Mouse (Mus musculus) heart, adult 2 months (tissue): ENCODE measurements around the gene Hacd2. TPM values are rescaled to one million over a fixed set of nuclear protein-coding genes. Genes with fewer than 3 reads are reported as not detected.

Experiments used
- DNase-seq, 2 experiments: peaks; one replicate each; pipeline ENCODE4 v3.0.0; 2021
- H3K27ac ChIP-seq: fragments of 200-600 bp; 2 replicates; pipeline ENCODE4 v1.8.1; 2022
- H3K27me3 ChIP-seq: fragments of 200-500 bp; 2 replicates; pipeline ENCODE4 v1.6.1; 2012; ENCODE audit warnings: mild to moderate bottlenecking, low read length, inconsistent platforms, mixed read lengths; ENCODE audit not compliant: control insufficient read depth, insufficient read depth
- H3K36me3 ChIP-seq: fragments of 200-500 bp; 2 replicates; pipeline ENCODE4 v1.6.1; 2012; ENCODE audit warnings: low read length, inconsistent platforms; ENCODE audit not compliant: control insufficient read depth, insufficient read depth
- H3K4me1 ChIP-seq: fragments of 200-500 bp; 2 replicates; pipeline ENCODE4 v1.6.1; 2011; ENCODE audit warnings: low read length; ENCODE audit not compliant: control insufficient read depth, insufficient read depth
- H3K4me3 ChIP-seq: fragments of 200-600 bp; 2 replicates; pipeline ENCODE4 v1.8.1; 2022
- H3K79me2 ChIP-seq: fragments of 200-500 bp; replicated peaks from 2 replicates; pipeline ENCODE4 v1.6.1; 2012; ENCODE audit warnings: mild to moderate bottlenecking, inconsistent platforms, low read length, moderate library complexity, mixed read lengths; ENCODE audit not compliant: control insufficient read depth, insufficient read depth
- H3K9ac ChIP-seq: fragments of 200-500 bp; 2 replicates; pipeline ENCODE4 v1.6.1; 2012; ENCODE audit warnings: low read depth, mild to moderate bottlenecking, control low read depth, inconsistent platforms, low read length, mixed read lengths
- CTCF ChIP-seq: fragments of 200-600 bp; IDR thresholded peaks from 2 replicates; pipeline ENCODE4 v1.8.1; 2022; ENCODE audit warnings: antibody characterized with exemption, mild to moderate bottlenecking, moderate library complexity
- EP300 ChIP-seq: fragments of 200-500 bp; IDR thresholded peaks from 2 replicates; pipeline ENCODE4 v1.6.1; 2011; ENCODE audit warnings: low read depth, low read length, control low read depth; ENCODE audit not compliant: insufficient read depth
- POLR2A ChIP-seq: fragments of 200-500 bp; IDR thresholded peaks from 2 replicates; pipeline ENCODE4 v1.6.1; 2011; ENCODE audit warnings: mild to moderate bottlenecking, low read depth, low read length, control low read depth; ENCODE audit not compliant: insufficient read depth
- WGBS: fragments of 180-500 bp; shearing (Covaris S2); methylation state at CpG from one replicate; pipeline ENCODE4 v1.1.7; 2018; 5-methylcytosine and 5-hydroxymethylcytosine counted together
- intact Hi-C: fragments of 180-260 bp; cut with DNase I; formaldehyde crosslinking; loops from one replicate; pipeline ENCODE4 v1.15.1; 2025
- polyA plus RNA-seq: library from polyadenylated mRNA; depleted of rRNA; stranded (reverse); fragments of >200 nt; gene quantifications from 2 replicates; pipeline ENCODE4 v1.2.3, GENCODE M21; 2012
- total RNA-seq, 2 experiments: library from RNA; stranded (reverse); gene quantifications; 2 replicates each; pipeline ENCODE4 v1.2.3; 2021

Gene Hacd2
- total and polyA plus RNA-seq, 3 experiments, result 7.2 to 13.2 (median 12.4) TPM

- H3K36me3 ChIP-seq, result no peaks in the 10 kb centered on the region
- WGBS, result 64% methylated on average over 11 of the region's 11 CpGs
Measured at GRCm38 (mm10) chr16:34984203-34985030, 37.8 kb upstream of the Hacd2 start.

GRCm38 (mm10) chr16:34985031-34985346, 37.2 kb upstream of the Hacd2 start:
- 88% methylated on average over 2 of the region's 2 CpGs for WGBS
- no peaks in the 10 kb centered on the region for H3K36me3 ChIP-seq

More at GRCm38 (mm10) chr16:34984203-34985030, 37.8 kb upstream of the Hacd2 start:
- no peak for DNase-seq
- Histone ChIP-seq H3K4me3 (no peak overlapping the region), H3K27ac (no peak overlapping the region), H3K27me3 (no peaks in the 10 kb centered on the region), H3K4me1 (no peaks in the 10 kb centered on the region), H3K9ac (no peak overlapping the region), H3K79me2 (no peaks in the 10 kb centered on the region)
- TF ChIP-seq POLR2A (no peak), CTCF (no peak), EP300 (no peak)
- intact Hi-C loops, result no loop called here

DNA sequence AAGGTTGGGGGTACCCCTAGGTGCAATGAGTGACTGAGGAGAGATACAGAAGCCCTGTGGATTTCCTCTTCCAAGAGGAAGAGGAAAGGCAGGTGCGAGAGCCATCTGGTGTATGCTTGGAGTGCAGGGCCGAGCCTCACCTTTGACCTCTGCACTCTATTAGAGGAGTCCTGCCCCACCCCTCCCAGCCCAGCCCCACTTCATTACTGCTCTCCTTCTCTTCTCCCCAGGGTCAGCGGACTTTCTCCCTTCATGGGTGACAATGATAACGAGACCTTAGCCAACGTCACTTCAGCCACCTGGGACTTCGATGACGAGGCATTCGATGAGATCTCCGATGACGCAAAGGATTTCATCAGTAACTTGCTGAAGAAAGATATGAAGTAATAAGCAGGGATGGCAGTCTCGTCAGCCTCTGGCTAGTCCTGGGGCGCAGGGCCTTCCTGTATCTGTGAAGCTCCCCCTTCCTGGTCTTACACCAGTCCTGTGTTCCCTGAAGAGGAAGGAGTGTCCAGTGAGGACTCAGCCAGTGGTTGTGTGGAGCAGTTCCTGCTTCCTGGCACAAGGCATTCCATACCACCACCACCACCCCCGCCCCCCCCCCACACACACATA, 35.9 kb upstream of the Hacd2 start:
- Histone ChIP-seq H3K79me2 (no peaks in the 10 kb centered on the region), H3K9ac (no peak overlapping the region), H3K4me1 (no peaks in the 10 kb centered on the region), H3K36me3 (no peaks in the 10 kb centered on the region), H3K4me3 (no peak overlapping the region), H3K27me3 (no peaks in the 10 kb centered on the region), H3K27ac (no peak overlapping the region)
- intact Hi-C loops, result no loop called here
- DNase-seq, result no peak
- 88% methylated on average over 13 of the region's 13 CpGs for WGBS
- TF ChIP-seq POLR2A (no peak), CTCF (no peak), EP300 (no peak)

More at GRCm38 (mm10) chr16:34985031-34985346, 37.2 kb upstream of the Hacd2 start:
- H3K9ac ChIP-seq, result no peak overlapping the region
- no peak for DNase-seq
- no peaks in the 10 kb centered on the region for H3K79me2 ChIP-seq
- H3K27me3 ChIP-seq, result no peaks in the 10 kb centered on the region
- H3K4me3 ChIP-seq, result no peak overlapping the region
- intact Hi-C loops, result no loop called here
- no peak overlapping the region for H3K27ac ChIP-seq
- H3K4me1 ChIP-seq, result no peaks in the 10 kb centered on the region
- TF ChIP-seq CTCF (no peak), POLR2A (no peak), EP300 (no peak)

- no peak for TF ChIP-seq CTCF
- TF ChIP-seq POLR2A, result no peak
- TF ChIP-seq EP300, result no peak
- WGBS, result 64% methylated on average over 3 of the region's 3 CpGs
- intact Hi-C loops, result no loop called here
- H3K79me2 ChIP-seq, result no peaks in the 10 kb centered on the region
- no peak for DNase-seq
- H3K27me3 ChIP-seq, result no peaks in the 10 kb centered on the region
- H3K27ac ChIP-seq, result no peak overlapping the region
- H3K36me3 ChIP-seq, result no peaks in the 10 kb centered on the region
- no peaks in the 10 kb centered on the region for H3K4me1 ChIP-seq
- H3K9ac ChIP-seq, result no peak overlapping the region
- H3K4me3 ChIP-seq, result no peak overlapping the region
Measured at GRCm38 (mm10) chr16:34991365-34991764, 30.9 kb upstream of the Hacd2 start.

GRCm38 (mm10) chr16:34992854-34993253, 29.4 kb upstream of the Hacd2 start:
- H3K27me3 ChIP-seq, result no peaks in the 10 kb centered on the region
- 76% methylated on average over 5 of the region's 5 CpGs for WGBS
- DNase-seq, result no peak
- 0 out of 2 replicates have a peak, but pooled peaks cover 1% of the 10 kb centered on the region for H3K4me1 ChIP-seq
- no peak overlapping the region for H3K27ac ChIP-seq
- no peak overlapping the region for H3K4me3 ChIP-seq
- H3K9ac ChIP-seq, result no peak overlapping the region
- no peaks in the 10 kb centered on the region for H3K79me2 ChIP-seq
- intact Hi-C loops, result no loop called here
- H3K36me3 ChIP-seq, result no peaks in the 10 kb centered on the region
- TF ChIP-seq CTCF, result no peak

- H3K36me3 ChIP-seq, result no peaks in the 10 kb centered on the region
- 0 out of 2 replicates have a peak, but pooled peaks cover 1% of the 10 kb centered on the region for H3K4me1 ChIP-seq
- WGBS, result 85% methylated on average over 10 of the region's 10 CpGs
- peak overlapping the region; percentile 41; the same call in 1 of the 2 replicates for H3K27ac ChIP-seq
- no peaks in the 10 kb centered on the region for H3K79me2 ChIP-seq
- no peak for DNase-seq
- H3K9ac ChIP-seq, result no peak overlapping the region
- H3K4me3 ChIP-seq, result no peak overlapping the region
- no peaks in the 10 kb centered on the region for H3K27me3 ChIP-seq
- no peak for TF ChIP-seq CTCF
- no peak for TF ChIP-seq EP300
- TF ChIP-seq POLR2A, result no peak
- intact Hi-C loops, result no loop called here
Measured at GRCm38 (mm10) chr16:34993694-34994330, 28.4 kb upstream of the Hacd2 start.
